Mouse (Mus musculus): ENCODE results near the gene Sez6l. TPM values are rescaled to one million over a fixed set of nuclear protein-coding genes. Genes with fewer than 3 reads are reported as not detected.
"Not testable (repeated sequence)": the region's sequence is repeated elsewhere in the genome, so short reads cannot be mapped to it uniquely, and the experiment has no call there.

Sez6l gene
- polyA plus RNA-seq, 1 experiment: 2.4 TPM

GRCm38 (mm10) chr5:112433004-112433403 lies 144.0 kb downstream of the Sez6l start:
- DNase-seq (ENCODE audit: low read depth): no peak

GRCm38 (mm10) chr5:112432033-112432432 lies 145.0 kb downstream of the Sez6l start:
- no peak for DNase-seq (ENCODE audit: low read depth)

GRCm38 (mm10) chr5:112431120-112431775 lies 145.7 kb downstream of the Sez6l start:
- no peak for DNase-seq (ENCODE audit: low read depth)

- DNase-seq (ENCODE audit: low read depth): no peak
These were observed 148.0 kb downstream of the Sez6l start for GRCm38 (mm10) chr5:112428944-112429343.

GRCm38 (mm10) chr5:112427283-112427682 lies 149.7 kb downstream of the Sez6l start:
- DNase-seq (ENCODE audit: low read depth): no peak

- DNase-seq (ENCODE audit: low read depth): no peak
These were observed 150.3 kb downstream of the Sez6l start for GRCm38 (mm10) chr5:112426635-112427034.

- no peak for DNase-seq (ENCODE audit: low read depth)
These were observed 157.4 kb downstream of the Sez6l start for GRCm38 (mm10) chr5:112419535-112419934.

GRCm38 (mm10) chr5:112418023-112418422 lies 159.0 kb downstream of the Sez6l start:
- no peak for DNase-seq (ENCODE audit: low read depth)

GRCm38 (mm10) chr5:112416673-112417072 lies 160.3 kb downstream of the Sez6l start:
- DNase-seq (ENCODE audit: low read depth): no peak

- DNase-seq (ENCODE audit: low read depth): not testable (repeated sequence)
These were observed 164.2 kb downstream of the Sez6l start for GRCm38 (mm10) chr5:112412781-112413180.

GRCm38 (mm10) chr5:112411514-112412335 lies 165.3 kb downstream of the Sez6l start:
- DNase-seq (ENCODE audit: low read depth): no peak

GRCm38 (mm10) chr5:112411072-112411471 lies 165.9 kb downstream of the Sez6l start:
- no peak for DNase-seq (ENCODE audit: low read depth)

- no peak for DNase-seq (ENCODE audit: low read depth)
These were observed 167.7 kb downstream of the Sez6l start for GRCm38 (mm10) chr5:112409274-112409673.

- no peak for DNase-seq (ENCODE audit: low read depth)
These were observed 171.0 kb downstream of the Sez6l start for GRCm38 (mm10) chr5:112406017-112406416.

GRCm38 (mm10) chr5:112402437-112402836 lies 174.5 kb downstream of the Sez6l start:
- DNase-seq (ENCODE audit: low read depth): no peak

GRCm38 (mm10) chr5:112399284-112399683 lies 177.7 kb downstream of the Sez6l start:
- DNase-seq (ENCODE audit: low read depth): no peak

- no peak for DNase-seq (ENCODE audit: low read depth)
These were observed 180.9 kb downstream of the Sez6l start for GRCm38 (mm10) chr5:112396066-112396465.

GRCm38 (mm10) chr5:112394779-112395443 lies 182.1 kb downstream of the Sez6l start, which contains the start of gene Asphd2:
Asphd2 (minus strand) TSS chr5:112394866.
- no peak for DNase-seq (ENCODE audit: low read depth)

GRCm38 (mm10) chr5:112394415-112394763 lies 182.6 kb downstream of the Sez6l start:
- no peak for DNase-seq (ENCODE audit: low read depth)

- DNase-seq (ENCODE audit: low read depth): no peak
These were observed 183.1 kb downstream of the Sez6l start for GRCm38 (mm10) chr5:112393741-112394414.

- DNase-seq (ENCODE audit: low read depth): no peak
These were observed 185.2 kb downstream of the Sez6l start for GRCm38 (mm10) chr5:112391676-112392323.
